Mouse (Mus musculus): ENCODE data around the gene Snx19.

DNA sequence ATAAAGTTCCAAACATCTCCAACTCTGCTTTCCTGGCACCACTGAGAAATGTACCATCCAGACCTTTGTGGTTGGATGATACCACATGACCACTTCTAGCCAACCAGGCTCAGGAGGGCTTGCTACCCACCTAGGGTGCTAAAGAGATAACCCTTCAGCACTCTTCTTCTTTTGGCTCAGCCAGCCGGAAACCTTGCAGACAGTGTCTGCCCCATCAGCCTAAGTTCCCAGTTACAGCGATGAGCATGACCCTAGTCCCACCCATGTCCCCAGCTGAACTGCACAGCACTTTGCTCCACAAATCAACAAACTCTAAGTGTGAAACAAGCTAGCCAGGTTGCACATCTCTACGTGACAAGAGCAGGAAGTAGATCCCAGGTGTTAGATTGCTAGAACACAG lies 57.3 kb downstream of the Snx19 start:
- TF ChIP-seq CTCF (IDR thresholded peaks at IDR 0.05; ENCODE audit: control insufficient read depth, insufficient read depth, insufficient read length) (no peak), MYOG (IDR thresholded peaks at IDR 0.05; ENCODE audit: control insufficient read depth, extremely low read depth, insufficient read length) (no peak), USF1 (IDR thresholded peaks at IDR 0.05; ENCODE audit: low read depth) (no peak)
